ENCODE assay signal across 12 mouse cellular contexts in genomic region chr13:97443731-97444428, GRCm38 (mm10).
A peak's percentile ranks its signal among the peaks of the same experiment; 100 is the strongest.
DNase-seq lines count a peak whose midpoint lies in the region; ATAC-seq and TF ChIP-seq lines count a peak whose summit lies in the region.
"Had no signal": no experiment of that assay in that cellular context is flagged by ENCODE, and none has a peak within 500 bp of the region (broad histone marks: within the 10 kb centered on the region; RNA-seq: fewer than 3 reads in every experiment).

No protein-coding gene starts in this region.

- H3K4me2 ChIP-seq in liver, embryonic 16.5 days (ENCODE audit: low read depth, low read length): no peak overlapping the region
- no peak overlapping the region for H3K4me2 ChIP-seq in hindbrain, postnatal 0 days (ENCODE audit: low read depth, low read length)
- no peak overlapping the region for H3K4me2 ChIP-seq in midbrain, embryonic 15.5 days
- H3K4me2 ChIP-seq: kidney, embryonic 15.5 days had no signal

- DNase-seq in heart, adult 11 months: peak; percentile 93
- no peak for DNase-seq in heart, adult 8-10 months (ENCODE audit: low spot score)
- peak; percentile 18 for DNase-seq in lung, postnatal 25 days (ENCODE audit: low spot score)
- DNase-seq in lung, postnatal 10 days: no peak
- DNase-seq in adrenal gland, postnatal 36 days: peak; percentile 70 to 73
- no peak for DNase-seq in hindbrain, postnatal 0 days (ENCODE audit: low spot score)
- DNase-seq: cerebellum, postnatal 14 days had no signal

- ATAC-seq in liver, embryonic 16.5 days (ENCODE audit: low read depth): peak; percentile 78
- no peak for ATAC-seq in hindbrain, postnatal 0 days
- no peak for ATAC-seq in midbrain, embryonic 15.5 days (replicated peaks)
- ATAC-seq: activated CD4-positive, CD25-positive, alpha-beta regulatory T cell, adult 4 months had no signal

- TF ChIP-seq CTCF in hindbrain, postnatal 0 days (IDR thresholded peaks at IDR 0.05; ENCODE audit: low read depth): no peak

- H3K4me3 ChIP-seq in liver, embryonic 16.5 days (ENCODE audit: low read depth, low read length): no peak overlapping the region
- H3K4me3 ChIP-seq in hindbrain, postnatal 0 days (ENCODE audit: low read length): no peak overlapping the region
- no peak overlapping the region for H3K4me3 ChIP-seq in midbrain, embryonic 15.5 days
- H3K4me3 ChIP-seq: kidney, embryonic 15.5 days; myocyte had no signal

- no peaks in the 10 kb centered on the region for H3K9me3 ChIP-seq in liver, embryonic 16.5 days (replicated peaks; ENCODE audit: control insufficient read depth, low read length)
- H3K9me3 ChIP-seq in hindbrain, postnatal 0 days (ENCODE audit: low read length): no peaks in the 10 kb centered on the region
- no peaks in the 10 kb centered on the region for H3K9me3 ChIP-seq in midbrain, embryonic 15.5 days
- H3K9me3 ChIP-seq: kidney, embryonic 15.5 days had no signal

- WGBS in liver, embryonic 16.5 days (ENCODE audit: insufficient replicate concordance): 57% methylated on average over 14 of the region's 14 CpGs
- WGBS in hindbrain, postnatal 0 days: 77% methylated on average over 14 of the region's 14 CpGs
- WGBS in midbrain, embryonic 15.5 days: 87% methylated on average over 14 of the region's 14 CpGs

- peaks cover 4% of the 10 kb centered on the region; the same call in 1 of the 2 replicates for H3K27me3 ChIP-seq in liver, embryonic 16.5 days (ENCODE audit: control insufficient read depth, insufficient read depth, low read depth, low read length)
- H3K27me3 ChIP-seq in hindbrain, postnatal 0 days (ENCODE audit: insufficient read depth, low read length): no peaks in the 10 kb centered on the region
- no peaks in the 10 kb centered on the region for H3K27me3 ChIP-seq in midbrain, embryonic 15.5 days (replicated peaks)
- H3K27me3 ChIP-seq: kidney, embryonic 15.5 days had no signal

- H3K4me1 ChIP-seq in liver, embryonic 16.5 days (ENCODE audit: control insufficient read depth, low read depth, low read length): peaks cover 22% of the 10 kb centered on the region
- H3K4me1 ChIP-seq in hindbrain, postnatal 0 days (ENCODE audit: insufficient read depth, low read length): peaks cover 21% of the 10 kb centered on the region
- peaks cover 23% of the 10 kb centered on the region for H3K4me1 ChIP-seq in midbrain, embryonic 15.5 days

- H3K36me3 ChIP-seq in liver, embryonic 16.5 days (ENCODE audit: control insufficient read depth, insufficient read depth): no peaks in the 10 kb centered on the region
- H3K36me3 ChIP-seq in hindbrain, postnatal 0 days (ENCODE audit: insufficient read depth, low read length): no peaks in the 10 kb centered on the region
- H3K36me3 ChIP-seq in midbrain, embryonic 15.5 days (replicated peaks): no peaks in the 10 kb centered on the region
- H3K36me3 ChIP-seq: kidney, embryonic 15.5 days had no signal

- H3K9ac ChIP-seq in liver, embryonic 16.5 days (ENCODE audit: low read depth, low read length): no peak overlapping the region
- no peak overlapping the region for H3K9ac ChIP-seq in hindbrain, postnatal 0 days (replicated peaks; ENCODE audit: low read length)
- H3K9ac ChIP-seq in midbrain, embryonic 15.5 days: no peak overlapping the region
- H3K9ac ChIP-seq: kidney, embryonic 15.5 days had no signal

- peak overlapping the region; percentile 68 for H3K27ac ChIP-seq in liver, embryonic 16.5 days (ENCODE audit: low read length)
- no peak overlapping the region for H3K27ac ChIP-seq in hindbrain, postnatal 0 days
- H3K27ac ChIP-seq in midbrain, embryonic 15.5 days: no peak overlapping the region
- H3K27ac ChIP-seq: kidney, embryonic 15.5 days had no signal

Comparison
In these comparisons a context has a peak if more than half of its experiments do, and no peak if none do; other contexts are left out.
1. DNase-seq: peak in heart, adult 11 months (single experiment), lung, postnatal 25 days (single experiment) and adrenal gland, postnatal 36 days (2 of 2); none in heart, adult 8-10 months (single experiment), lung, postnatal 10 days (single experiment) and hindbrain, postnatal 0 days (single experiment).